Mouse (Mus musculus) forebrain, embryonic 11.5 days (tissue): ENCODE measurements around the gene Rnasek. TPM values are rescaled to one million over a fixed set of nuclear protein-coding genes. Genes with fewer than 3 reads are reported as not detected.
A peak's percentile ranks its signal among the peaks of the same experiment; 100 is the strongest.

Source experiments
- ATAC-seq: fragments of 200-750 bp; cut with Nextera tagmentation; replicated peaks from 2 replicates; pipeline ENCODE4 v1.8.0; 2017; ENCODE audit warnings: moderate TSS enrichment; ENCODE audit not compliant: low FRiP score
- DNase-seq: peaks from one replicate; pipeline ENCODE4 v3.0.0-alpha.2; 2017; ENCODE audit warnings: low spot score
- H3K27ac ChIP-seq: fragments of 300-500 bp; sonication (generic); 2 replicates; pipeline ENCODE4 v1.5.1; 2014; ENCODE audit warnings: low read depth, low read length
- H3K27me3 ChIP-seq: fragments of 300-500 bp; sonication (generic); 2 replicates; pipeline ENCODE4 v1.6.1; 2014; ENCODE audit warnings: mild to moderate bottlenecking, low read length, mixed read lengths; ENCODE audit not compliant: control insufficient read depth, insufficient read depth
- H3K36me3 ChIP-seq: fragments of 300-500 bp; sonication (generic); 2 replicates; pipeline ENCODE4 v1.6.1; 2014; ENCODE audit warnings: mild to moderate bottlenecking, low read length, moderate library complexity, mixed read lengths; ENCODE audit not compliant: control insufficient read depth, insufficient read depth
- H3K4me1 ChIP-seq: fragments of 300-500 bp; sonication (generic); replicated peaks from 2 replicates; pipeline ENCODE4 v1.6.1; 2014; ENCODE audit warnings: low read length, mixed read lengths; ENCODE audit not compliant: control insufficient read depth, insufficient read depth
- H3K4me2 ChIP-seq: fragments of 300-500 bp; sonication (generic); 2 replicates; pipeline ENCODE4 v1.6.1; 2014; ENCODE audit warnings: low read depth, mild to moderate bottlenecking, low read length, moderate library complexity, mixed read lengths; ENCODE audit not compliant: severe bottlenecking
- H3K4me3 ChIP-seq: fragments of 300-500 bp; sonication (generic); 2 replicates; pipeline ENCODE4 v1.5.1; 2014; ENCODE audit warnings: low read depth, low read length
- H3K9ac ChIP-seq: fragments of 300-500 bp; sonication (generic); 2 replicates; pipeline ENCODE4 v1.6.1; 2014; ENCODE audit warnings: low read length
- H3K9me3 ChIP-seq: fragments of 300-500 bp; sonication (generic); 2 replicates; pipeline ENCODE4 v1.6.1; 2016; ENCODE audit warnings: low read length, mixed read lengths; ENCODE audit not compliant: control insufficient read depth
- WGBS: fragments of 180-500 bp; shearing (Covaris S2); extraction: QIAGEN DNeasy Blood & Tissue Kit; methylation state at CpG from one replicate; pipeline ENCODE4 v1.1.7; 2014; 5-methylcytosine and 5-hydroxymethylcytosine counted together
- polyA plus RNA-seq: library from polyadenylated mRNA; unstranded; fragments of >200 nt; fragmentation: Nextera tagmentation; extraction: Ambion mirVana; gene quantifications from 2 replicates; pipeline ENCODE4 v1.2.1, GENCODE M21; 2014

Rnasek gene
- polyA plus RNA-seq, 1 experiment from 2014 or later = 110 TPM

DNA sequence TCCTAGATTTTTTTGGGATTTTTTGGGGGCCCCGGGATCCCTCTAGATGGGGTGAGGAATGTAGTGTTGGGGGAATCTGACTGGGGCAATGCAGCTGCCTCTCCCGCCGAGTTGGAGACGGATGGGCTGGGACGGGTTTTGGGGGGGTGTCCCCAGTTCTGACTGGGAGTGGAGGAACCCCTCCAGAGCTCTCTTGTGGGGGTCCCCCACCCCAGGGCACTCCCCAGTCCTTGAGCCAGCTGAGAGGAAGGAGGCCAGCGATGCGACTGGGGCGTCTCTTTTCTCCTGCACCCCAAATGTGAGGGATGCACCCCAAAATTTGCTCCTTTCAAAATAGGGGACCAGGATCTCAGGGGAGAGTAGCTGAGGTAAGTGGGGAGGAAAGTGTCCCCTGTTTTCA is 6.6 kb downstream of the Rnasek start:
- no peak for DNase-seq
- H3K36me3 ChIP-seq = peaks cover 5% of the 10 kb centered on the region; the same call in 1 of the 2 replicates
- no peak for ATAC-seq
- peak overlapping the region; percentile 53 for H3K4me2 ChIP-seq
- no peaks in the 10 kb centered on the region for H3K9me3 ChIP-seq
- peaks cover 9% of the 10 kb centered on the region for H3K4me1 ChIP-seq
- no peak overlapping the region for H3K4me3 ChIP-seq
- H3K27ac ChIP-seq = no peak overlapping the region
- H3K9ac ChIP-seq = peak overlapping the region; percentile 51
- WGBS = 41% methylated on average over 8 of the region's 8 CpGs
- peaks cover 23% of the 10 kb centered on the region for H3K27me3 ChIP-seq

DNA sequence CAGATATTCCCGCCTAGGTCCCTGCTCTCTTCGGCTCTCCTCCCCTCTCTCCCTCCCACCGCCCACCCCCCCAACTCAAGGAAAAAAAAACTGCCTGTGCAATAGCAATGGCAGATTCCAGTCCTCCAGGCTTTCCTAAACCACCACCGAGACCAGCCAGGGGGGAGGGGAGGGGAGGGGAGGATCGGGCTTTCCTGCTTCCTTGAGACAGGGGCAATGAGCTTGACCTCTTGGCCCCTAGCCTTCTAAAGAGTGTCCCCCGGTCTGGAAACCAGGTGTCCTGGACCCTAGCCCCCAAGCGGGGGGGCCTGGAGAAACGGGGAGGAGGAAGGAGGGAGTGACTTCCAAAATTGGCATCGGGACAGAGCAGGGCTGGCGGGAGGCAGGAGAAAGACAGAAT is 7.1 kb downstream of the Rnasek start:
- Histone ChIP-seq H3K36me3 (peaks cover 5% of the 10 kb centered on the region; the same call in 1 of the 2 replicates), H3K9me3 (no peaks in the 10 kb centered on the region), H3K9ac (peak overlapping the region; percentile 51), H3K27me3 (peaks cover 28% of the 10 kb centered on the region), H3K4me2 (peak overlapping the region; percentile 53), H3K27ac (no peak overlapping the region), H3K4me1 (peaks cover 9% of the 10 kb centered on the region), H3K4me3 (peak overlapping the region; percentile 18; the same call in 1 of the 2 replicates)
- DNase-seq (peak; percentile 73), ATAC-seq (no peak)
- 5% methylated on average over 9 of the region's 10 CpGs for WGBS

DNA sequence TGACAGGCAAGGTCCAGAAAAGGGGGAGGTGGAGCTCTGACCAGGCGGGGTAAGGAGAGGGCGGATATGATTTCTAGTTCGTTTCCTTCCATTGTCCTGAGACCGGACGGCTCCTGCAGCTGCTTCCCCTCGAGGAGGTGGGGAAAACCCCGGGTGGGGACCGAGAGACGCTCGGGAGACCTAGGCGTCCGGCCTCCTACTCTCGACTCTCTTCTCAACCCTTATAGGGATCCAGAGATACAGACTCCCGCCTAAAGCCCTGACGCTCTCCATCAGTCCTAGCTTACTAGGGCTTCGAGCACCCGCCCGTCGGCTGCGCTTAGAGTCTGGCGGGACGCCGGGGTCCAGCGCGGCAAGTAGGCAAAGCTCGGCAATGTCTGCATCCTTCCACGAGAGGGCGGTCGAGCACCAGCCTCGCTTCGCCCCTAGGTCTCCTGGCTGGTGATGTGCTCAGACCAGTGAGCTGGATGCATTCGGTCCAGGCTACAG is 9.4 kb downstream of the Rnasek start:
- Histone ChIP-seq H3K27me3 (peaks cover 51% of the 10 kb centered on the region), H3K4me2 (peak overlapping the region; percentile 38; the same call in 1 of the 2 replicates), H3K9ac (peak overlapping the region; percentile 32; the same call in 1 of the 2 replicates), H3K36me3 (peaks cover 5% of the 10 kb centered on the region; the same call in 1 of the 2 replicates), H3K27ac (0 out of 2 replicates have a peak overlapping the region, but pooled peaks have one; percentile 37), H3K9me3 (no peaks in the 10 kb centered on the region), H3K4me3 (peak overlapping the region; percentile 24; the same call in 1 of the 2 replicates), H3K4me1 (peaks cover 11% of the 10 kb centered on the region)
- DNase-seq (peak; percentile 93), ATAC-seq (peak; percentile 51)
- under 1% methylated on average over 32 of the region's 32 CpGs for WGBS

DNA sequence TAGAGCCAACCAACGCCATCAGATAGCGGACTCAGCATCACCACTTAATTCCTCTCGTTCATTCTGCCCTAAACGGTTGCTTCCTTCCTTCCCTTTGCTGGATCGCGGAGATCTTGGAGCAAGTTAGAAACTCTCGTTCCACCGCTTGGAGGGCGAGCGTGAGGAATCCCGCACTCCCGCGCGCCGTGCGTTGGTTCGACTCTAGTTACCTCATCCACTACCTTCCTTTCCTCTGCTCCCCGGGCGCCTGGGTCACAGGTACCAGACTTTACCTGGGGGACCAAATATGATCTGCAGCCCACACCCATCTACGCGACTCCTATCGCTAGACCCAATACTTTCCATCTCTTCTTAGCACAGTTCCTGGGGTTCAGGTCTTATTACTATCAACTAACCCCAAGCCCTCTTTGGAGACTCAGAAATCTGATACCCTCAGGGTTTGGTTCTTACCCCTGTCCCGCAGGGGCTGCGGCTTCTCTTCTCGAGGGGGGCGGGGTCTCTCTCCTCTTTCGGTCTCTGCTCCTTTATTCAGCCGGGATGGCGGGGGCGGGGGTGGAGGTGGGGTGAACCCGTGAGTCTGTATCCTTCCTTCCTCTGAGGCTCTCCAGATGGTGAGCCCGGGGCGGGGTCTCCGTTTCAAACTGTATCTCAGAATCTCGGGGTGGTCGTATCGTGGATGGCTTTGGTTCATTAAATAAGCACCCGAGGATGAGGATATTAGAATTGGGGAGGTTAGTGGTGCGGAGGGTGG is 10.2 kb downstream of the Rnasek start, which contains the start of gene Bcl6b:
Gene Bcl6b (minus strand): TSS at position 539 of the 751 bp plus-strand sequence.
- 3% methylated on average over 39 of the region's 39 CpGs for WGBS
- Histone ChIP-seq H3K4me1 (peaks cover 11% of the 10 kb centered on the region), H3K27ac (peak within 1 kb of the TSS; percentile 37; the same call in 1 of the 2 replicates)

DNA sequence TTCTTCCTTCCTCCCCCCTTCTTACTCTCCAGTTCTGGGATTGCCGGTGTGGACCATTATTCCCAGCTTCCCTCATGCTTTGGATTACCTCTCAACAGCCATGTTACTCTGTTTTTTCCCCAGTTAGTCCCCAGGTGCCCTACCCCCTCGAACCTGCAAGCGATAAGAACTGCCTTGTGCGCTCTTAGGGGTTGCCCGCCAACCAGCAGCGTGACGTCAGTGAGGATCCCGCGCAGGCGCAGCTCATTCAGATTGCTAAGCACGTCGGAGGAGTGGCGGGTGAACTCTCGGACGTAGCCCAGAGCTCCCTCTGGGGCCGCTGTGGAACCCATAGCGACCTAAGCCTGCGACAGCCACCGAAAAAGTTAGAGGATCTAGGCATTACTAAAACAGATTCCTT is 10.8 kb downstream of the Rnasek start:
- Histone ChIP-seq H3K4me3 (peak overlapping the region; percentile 24), H3K27me3 (peaks cover 51% of the 10 kb centered on the region), H3K4me1 (peaks cover 11% of the 10 kb centered on the region), H3K36me3 (no peaks in the 10 kb centered on the region), H3K27ac (no peak overlapping the region), H3K9me3 (no peaks in the 10 kb centered on the region), H3K4me2 (peak overlapping the region; percentile 38), H3K9ac (0 out of 2 replicates have a peak overlapping the region, but pooled peaks have one; percentile 12)
- DNase-seq (peak; percentile 91), ATAC-seq (peak; percentile 57)
- WGBS = under 1% methylated on average over 19 of the region's 19 CpGs

More for the DNA sequence above, 10.2 kb downstream of the Rnasek start, which contains the start of gene Bcl6b:
- H3K36me3 ChIP-seq = no peaks in the 10 kb centered on the region
- peak within 1 kb of the TSS; percentile 38 for H3K4me2 ChIP-seq
- H3K9me3 ChIP-seq = no peaks in the 10 kb centered on the region
- peaks cover 51% of the 10 kb centered on the region for H3K27me3 ChIP-seq
- peak within 1 kb of the TSS; percentile 24 for H3K4me3 ChIP-seq
- DNase-seq (peak; percentile 69), ATAC-seq (no peak)
- H3K9ac ChIP-seq = peak within 1 kb of the TSS; percentile 32; the same call in 1 of the 2 replicates

DNA sequence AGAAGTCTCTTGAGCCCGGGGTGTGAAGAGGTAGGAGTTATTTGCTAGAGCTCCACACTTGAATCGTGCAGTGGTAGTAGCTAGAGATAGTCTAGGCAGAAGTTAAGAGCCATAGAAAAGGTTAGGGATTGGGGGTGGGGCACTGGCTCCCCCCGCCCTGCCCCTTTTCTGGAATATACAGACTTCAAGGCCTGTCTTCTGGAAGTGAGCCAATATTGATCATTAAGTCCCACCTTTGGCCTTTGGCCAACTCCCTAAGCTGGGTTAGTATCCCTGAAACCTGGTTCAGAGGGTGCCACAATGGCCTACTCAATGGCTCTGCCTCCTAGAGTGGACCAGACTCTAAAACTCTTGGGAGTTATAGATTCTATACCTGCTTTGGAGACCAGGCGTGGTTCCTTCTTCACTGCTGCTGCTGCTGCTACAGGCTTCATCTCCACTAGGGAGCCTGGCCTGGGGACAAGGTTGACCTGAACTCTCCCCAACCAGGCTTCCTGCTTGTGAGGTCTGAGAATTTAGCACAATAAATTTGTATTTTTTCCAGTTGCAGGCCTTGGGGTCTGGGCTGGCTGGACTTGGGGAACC is 11.9 kb downstream of the Rnasek start:
- Histone ChIP-seq H3K36me3 (no peaks in the 10 kb centered on the region), H3K9me3 (no peaks in the 10 kb centered on the region), H3K27me3 (peaks cover 51% of the 10 kb centered on the region), H3K27ac (no peak overlapping the region), H3K9ac (no peak overlapping the region), H3K4me2 (no peak overlapping the region), H3K4me3 (no peak overlapping the region), H3K4me1 (peaks cover 11% of the 10 kb centered on the region)
- DNase-seq = no peak
- 87% methylated on average over 4 of the region's 4 CpGs for WGBS
- ATAC-seq = no peak

DNA sequence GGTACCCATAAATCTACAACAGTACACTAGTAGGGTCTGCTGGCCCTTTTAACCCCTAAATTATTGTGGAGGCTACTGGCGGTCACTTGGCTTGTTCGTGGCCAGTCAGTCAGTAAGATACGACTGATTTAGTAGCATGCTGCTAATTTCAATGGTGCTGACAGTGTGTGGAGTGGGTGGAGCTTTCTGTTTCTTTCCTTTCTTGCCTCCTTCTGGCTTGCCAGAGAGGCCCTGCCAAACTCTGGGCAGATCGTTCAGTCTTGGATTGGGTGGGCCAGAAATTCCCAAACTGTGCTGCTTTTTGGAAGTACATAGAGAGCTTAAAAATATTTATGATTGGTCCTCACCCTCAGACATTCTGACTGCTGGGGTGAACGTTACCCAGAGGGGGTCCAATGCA is 12.5 kb downstream of the Rnasek start:
- H3K4me3 ChIP-seq = 0 out of 2 replicates have a peak overlapping the region, but pooled peaks have one; percentile 16
- DNase-seq (no peak), ATAC-seq (no peak)
- H3K36me3 ChIP-seq = no peaks in the 10 kb centered on the region
- peak overlapping the region; percentile 41; the same call in 1 of the 2 replicates for H3K4me2 ChIP-seq
- H3K9me3 ChIP-seq = no peaks in the 10 kb centered on the region
- WGBS = 32% methylated on average over 5 of the region's 5 CpGs
- H3K27ac ChIP-seq = no peak overlapping the region
- H3K4me1 ChIP-seq = peaks cover 11% of the 10 kb centered on the region
- H3K27me3 ChIP-seq = peaks cover 51% of the 10 kb centered on the region
- H3K9ac ChIP-seq = peak overlapping the region; percentile 24; the same call in 1 of the 2 replicates

DNA sequence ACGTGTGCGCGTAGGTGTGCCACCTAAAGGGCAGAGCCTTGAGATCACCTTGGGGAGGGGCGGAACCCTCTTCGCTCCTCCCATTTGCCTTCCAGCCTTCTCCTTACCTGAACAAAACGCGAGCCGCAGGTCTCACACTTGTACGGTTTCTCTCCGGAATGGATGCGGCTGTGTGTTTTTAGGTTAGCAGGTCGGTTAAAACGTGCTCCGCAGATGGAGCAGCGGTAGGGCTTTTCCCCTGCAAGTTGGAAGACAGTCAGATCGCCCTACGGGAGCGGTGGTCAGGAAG is 13.1 kb downstream of the Rnasek start:
- Histone ChIP-seq H3K4me3 (peak overlapping the region; percentile 16; the same call in 1 of the 2 replicates), H3K4me2 (peak overlapping the region; percentile 41), H3K4me1 (peaks cover 16% of the 10 kb centered on the region), H3K36me3 (no peaks in the 10 kb centered on the region), H3K27me3 (peaks cover 51% of the 10 kb centered on the region), H3K27ac (no peak overlapping the region), H3K9me3 (no peaks in the 10 kb centered on the region), H3K9ac (no peak overlapping the region)
- WGBS = 4% methylated on average over 18 of the region's 18 CpGs
- ATAC-seq = no peak
- no peak for DNase-seq
